Mouse (Mus musculus) stomach, embryonic 14.5 days (tissue): ENCODE data around the gene Myoz2. TPM values are rescaled to one million over a fixed set of nuclear protein-coding genes. Genes with fewer than 3 reads are reported as not detected.

Source experiments
- ATAC-seq: fragments of 200-750 bp; cut with Nextera tagmentation; 2 replicates; pipeline ENCODE4 v1.8.0; 2017; ENCODE audit warnings: low read depth, moderate TSS enrichment; ENCODE audit not compliant: insufficient number of reproducible peaks, insufficient read depth, low FRiP score
- H3K27ac ChIP-seq: fragments of 300-500 bp; sonication (generic); 2 replicates; pipeline ENCODE4 v1.5.1; 2014; ENCODE audit warnings: mild to moderate bottlenecking, low read length, moderate library complexity, mixed read lengths
- H3K27me3 ChIP-seq: fragments of 300-500 bp; sonication (generic); 2 replicates; pipeline ENCODE4 v1.6.1; 2014; ENCODE audit warnings: low read length, control low read depth, mixed read lengths; ENCODE audit not compliant: control insufficient read depth, insufficient read depth
- H3K36me3 ChIP-seq: fragments of 300-500 bp; sonication (generic); 2 replicates; pipeline ENCODE4 v1.6.1; 2014; ENCODE audit warnings: mild to moderate bottlenecking, control low read depth, low read length, moderate library complexity, mixed read lengths; ENCODE audit not compliant: control insufficient read depth, insufficient read depth
- H3K4me1 ChIP-seq: fragments of 300-500 bp; sonication (generic); 2 replicates; pipeline ENCODE4 v1.6.1; 2014; ENCODE audit warnings: low read length, control low read depth, mixed read lengths; ENCODE audit not compliant: control insufficient read depth, insufficient read depth
- H3K4me2 ChIP-seq: fragments of 300-500 bp; sonication (generic); replicated peaks from 2 replicates; pipeline ENCODE4 v1.6.1; 2014; ENCODE audit warnings: low read depth, low read length, control low read depth
- H3K4me3 ChIP-seq: fragments of 300-500 bp; sonication (generic); 2 replicates; pipeline ENCODE4 v1.5.1; 2014; ENCODE audit warnings: low read depth, low read length, control low read depth
- H3K9ac ChIP-seq: fragments of 300-500 bp; sonication (generic); replicated peaks from 2 replicates; pipeline ENCODE4 v1.6.1; 2014; ENCODE audit warnings: low read depth, mild to moderate bottlenecking, control low read depth, low read length, moderate library complexity, mixed read lengths
- H3K9me3 ChIP-seq: fragments of 300-500 bp; sonication (generic); 2 replicates; pipeline ENCODE4 v1.6.1; 2016; ENCODE audit warnings: low read depth, low read length, control low read depth; ENCODE audit not compliant: control insufficient read depth
- WGBS: fragments of 180-500 bp; shearing (Covaris S2); extraction: QIAGEN DNeasy Blood & Tissue Kit; methylation state at CpG from one replicate; pipeline ENCODE4 v1.1.7; 2014; 5-methylcytosine and 5-hydroxymethylcytosine counted together
- polyA plus RNA-seq: library from polyadenylated mRNA; unstranded; fragments of >200 nt; fragmentation: Nextera tagmentation; extraction: Ambion mirVana; gene quantifications from 2 replicates; pipeline ENCODE4 v1.2.1, GENCODE M21; 2014

The Myoz2 gene
- polyA plus RNA-seq, 1 experiment from 2014 or later, result 0.17 TPM

- ATAC-seq, result no peak
- WGBS, result 76% methylated on average over 8 of the region's 8 CpGs
- no peaks in the 10 kb centered on the region for H3K27me3 ChIP-seq
Observed at GRCm38 (mm10) chr3:123033804-123034203, 1.0 kb downstream of the Myoz2 start.

GRCm38 (mm10) chr3:123025634-123026033 lies 9.2 kb downstream of the Myoz2 start:
- H3K9ac ChIP-seq, result no peak overlapping the region
- H3K4me1 ChIP-seq, result no peaks in the 10 kb centered on the region
- no peak overlapping the region for H3K4me2 ChIP-seq
- H3K36me3 ChIP-seq, result no peaks in the 10 kb centered on the region
- no peak overlapping the region for H3K4me3 ChIP-seq
- no peaks in the 10 kb centered on the region for H3K27me3 ChIP-seq
- peak overlapping the region; percentile 35 for H3K27ac ChIP-seq
- H3K9me3 ChIP-seq, result no peaks in the 10 kb centered on the region
- 44% methylated on average over 3 of the region's 3 CpGs for WGBS
- ATAC-seq, result peak; percentile 56; the same call in 1 of the 2 replicates

More at GRCm38 (mm10) chr3:123033804-123034203, 1.0 kb downstream of the Myoz2 start:
- Histone ChIP-seq H3K4me2 (no peak overlapping the region), H3K36me3 (no peaks in the 10 kb centered on the region), H3K9me3 (no peaks in the 10 kb centered on the region), H3K4me1 (no peaks in the 10 kb centered on the region), H3K27ac (no peak overlapping the region), H3K9ac (no peak overlapping the region), H3K4me3 (no peak overlapping the region)

GRCm38 (mm10) chr3:123024496-123025234 lies 10.2 kb downstream of the Myoz2 start:
- no peaks in the 10 kb centered on the region for H3K36me3 ChIP-seq
- 71% methylated on average over 9 of the region's 9 CpGs for WGBS
- H3K4me1 ChIP-seq, result no peaks in the 10 kb centered on the region
- H3K27ac ChIP-seq, result peak overlapping the region; percentile 35; the same call in 1 of the 2 replicates
- no peaks in the 10 kb centered on the region for H3K9me3 ChIP-seq
- H3K4me2 ChIP-seq, result no peak overlapping the region
- no peak overlapping the region for H3K9ac ChIP-seq
- no peaks in the 10 kb centered on the region for H3K27me3 ChIP-seq
- no peak overlapping the region for H3K4me3 ChIP-seq
- ATAC-seq, result no peak

- Histone ChIP-seq H3K36me3 (no peaks in the 10 kb centered on the region), H3K4me2 (no peak overlapping the region), H3K4me1 (no peaks in the 10 kb centered on the region), H3K27ac (no peak overlapping the region), H3K4me3 (no peak overlapping the region), H3K9ac (no peak overlapping the region), H3K27me3 (no peaks in the 10 kb centered on the region), H3K9me3 (no peaks in the 10 kb centered on the region)
- WGBS, result 87% methylated on average over 2 of the region's 2 CpGs
- ATAC-seq, result no peak
Observed at GRCm38 (mm10) chr3:123018792-123019191, 16.0 kb downstream of the Myoz2 start.

GRCm38 (mm10) chr3:123013476-123013875 lies 21.3 kb downstream of the Myoz2 start:
- no peak for ATAC-seq
- Histone ChIP-seq H3K27me3 (no peaks in the 10 kb centered on the region), H3K9me3 (no peaks in the 10 kb centered on the region), H3K4me3 (no peak overlapping the region), H3K4me1 (no peaks in the 10 kb centered on the region), H3K9ac (no peak overlapping the region), H3K27ac (no peak overlapping the region), H3K36me3 (no peaks in the 10 kb centered on the region), H3K4me2 (no peak overlapping the region)
- 88% methylated on average over 14 of the region's 14 CpGs for WGBS

GRCm38 (mm10) chr3:123009417-123009816 lies 25.4 kb downstream of the Myoz2 start:
- no peaks in the 10 kb centered on the region for H3K4me1 ChIP-seq
- H3K4me2 ChIP-seq, result no peak overlapping the region
- ATAC-seq, result no peak
- no peaks in the 10 kb centered on the region for H3K27me3 ChIP-seq
- no peaks in the 10 kb centered on the region for H3K9me3 ChIP-seq
- WGBS, result 56% methylated on average over 6 of the region's 6 CpGs
- H3K36me3 ChIP-seq, result no peaks in the 10 kb centered on the region
- H3K27ac ChIP-seq, result no peak overlapping the region
- no peak overlapping the region for H3K9ac ChIP-seq
- H3K4me3 ChIP-seq, result no peak overlapping the region

GRCm38 (mm10) chr3:123007386-123007785 lies 27.4 kb downstream of the Myoz2 start:
- H3K36me3 ChIP-seq, result no peaks in the 10 kb centered on the region
- whole genome bisulfite sequencing, result 55% methylated on average over 10 of the region's 10 CpGs
- H3K9me3 ChIP-seq, result no peaks in the 10 kb centered on the region

GRCm38 (mm10) chr3:123001053-123001452 lies 33.8 kb downstream of the Myoz2 start:
- Histone ChIP-seq H3K27ac (no peak overlapping the region), H3K4me2 (no peak overlapping the region), H3K9me3 (no peaks in the 10 kb centered on the region), H3K4me1 (no peaks in the 10 kb centered on the region), H3K4me3 (no peak overlapping the region), H3K27me3 (no peaks in the 10 kb centered on the region), H3K36me3 (no peaks in the 10 kb centered on the region), H3K9ac (no peak overlapping the region)
- WGBS, result 67% methylated on average over 3 of the region's 3 CpGs
- ATAC-seq, result no peak

More at GRCm38 (mm10) chr3:123007386-123007785, 27.4 kb downstream of the Myoz2 start:
- Histone ChIP-seq H3K4me2 (no peak overlapping the region), H3K4me3 (no peak overlapping the region), H3K27ac (no peak overlapping the region), H3K4me1 (no peaks in the 10 kb centered on the region), H3K27me3 (no peaks in the 10 kb centered on the region), H3K9ac (no peak overlapping the region)
- ATAC-seq, result no peak

GRCm38 (mm10) chr3:122998511-122998910 lies 36.3 kb downstream of the Myoz2 start:
- no peaks in the 10 kb centered on the region for H3K36me3 ChIP-seq
- H3K27me3 ChIP-seq, result no peaks in the 10 kb centered on the region
- H3K4me1 ChIP-seq, result no peaks in the 10 kb centered on the region
- no peak overlapping the region for H3K27ac ChIP-seq
- ATAC-seq, result no peak
- no peaks in the 10 kb centered on the region for H3K9me3 ChIP-seq
- H3K9ac ChIP-seq, result no peak overlapping the region
- H3K4me2 ChIP-seq, result no peak overlapping the region
- WGBS, result 75% methylated on average over 8 of the region's 8 CpGs
- no peak overlapping the region for H3K4me3 ChIP-seq
